Mouse (Mus musculus) forebrain, embryonic 11.5 days (tissue): ENCODE data around the gene Scyl2. TPM values are rescaled to one million over a fixed set of nuclear protein-coding genes. Genes with fewer than 3 reads are reported as not detected.
"Not testable (repeated sequence)": the region's sequence is repeated elsewhere in the genome, so short reads cannot be mapped to it uniquely, and the experiment has no call there.

Source experiments
- ATAC-seq: fragments of 200-750 bp; cut with Nextera tagmentation; replicated peaks from 2 replicates; pipeline ENCODE4 v1.8.0; 2017; ENCODE audit warnings: moderate TSS enrichment; ENCODE audit not compliant: low FRiP score
- DNase-seq: peaks from one replicate; pipeline ENCODE4 v3.0.0-alpha.2; 2017; ENCODE audit warnings: low spot score
- H3K27ac ChIP-seq: fragments of 300-500 bp; sonication (generic); 2 replicates; pipeline ENCODE4 v1.5.1; 2014; ENCODE audit warnings: low read depth, low read length
- H3K27me3 ChIP-seq: fragments of 300-500 bp; sonication (generic); 2 replicates; pipeline ENCODE4 v1.6.1; 2014; ENCODE audit warnings: mild to moderate bottlenecking, low read length, mixed read lengths; ENCODE audit not compliant: control insufficient read depth, insufficient read depth
- H3K36me3 ChIP-seq: fragments of 300-500 bp; sonication (generic); 2 replicates; pipeline ENCODE4 v1.6.1; 2014; ENCODE audit warnings: mild to moderate bottlenecking, low read length, moderate library complexity, mixed read lengths; ENCODE audit not compliant: control insufficient read depth, insufficient read depth
- H3K4me1 ChIP-seq: fragments of 300-500 bp; sonication (generic); replicated peaks from 2 replicates; pipeline ENCODE4 v1.6.1; 2014; ENCODE audit warnings: low read length, mixed read lengths; ENCODE audit not compliant: control insufficient read depth, insufficient read depth
- H3K4me2 ChIP-seq: fragments of 300-500 bp; sonication (generic); 2 replicates; pipeline ENCODE4 v1.6.1; 2014; ENCODE audit warnings: low read depth, mild to moderate bottlenecking, low read length, moderate library complexity, mixed read lengths; ENCODE audit not compliant: severe bottlenecking
- H3K4me3 ChIP-seq: fragments of 300-500 bp; sonication (generic); 2 replicates; pipeline ENCODE4 v1.5.1; 2014; ENCODE audit warnings: low read depth, low read length
- H3K9ac ChIP-seq: fragments of 300-500 bp; sonication (generic); 2 replicates; pipeline ENCODE4 v1.6.1; 2014; ENCODE audit warnings: low read length
- H3K9me3 ChIP-seq: fragments of 300-500 bp; sonication (generic); 2 replicates; pipeline ENCODE4 v1.6.1; 2016; ENCODE audit warnings: low read length, mixed read lengths; ENCODE audit not compliant: control insufficient read depth
- WGBS: fragments of 180-500 bp; shearing (Covaris S2); extraction: QIAGEN DNeasy Blood & Tissue Kit; methylation state at CpG from one replicate; pipeline ENCODE4 v1.1.7; 2014; 5-methylcytosine and 5-hydroxymethylcytosine counted together
- polyA plus RNA-seq: library from polyadenylated mRNA; unstranded; fragments of >200 nt; fragmentation: Nextera tagmentation; extraction: Ambion mirVana; gene quantifications from 2 replicates; pipeline ENCODE4 v1.2.1, GENCODE M21; 2014

The Scyl2 gene
- polyA plus RNA-seq, 1 experiment from 2014 or later = 13.9 TPM

DNA sequence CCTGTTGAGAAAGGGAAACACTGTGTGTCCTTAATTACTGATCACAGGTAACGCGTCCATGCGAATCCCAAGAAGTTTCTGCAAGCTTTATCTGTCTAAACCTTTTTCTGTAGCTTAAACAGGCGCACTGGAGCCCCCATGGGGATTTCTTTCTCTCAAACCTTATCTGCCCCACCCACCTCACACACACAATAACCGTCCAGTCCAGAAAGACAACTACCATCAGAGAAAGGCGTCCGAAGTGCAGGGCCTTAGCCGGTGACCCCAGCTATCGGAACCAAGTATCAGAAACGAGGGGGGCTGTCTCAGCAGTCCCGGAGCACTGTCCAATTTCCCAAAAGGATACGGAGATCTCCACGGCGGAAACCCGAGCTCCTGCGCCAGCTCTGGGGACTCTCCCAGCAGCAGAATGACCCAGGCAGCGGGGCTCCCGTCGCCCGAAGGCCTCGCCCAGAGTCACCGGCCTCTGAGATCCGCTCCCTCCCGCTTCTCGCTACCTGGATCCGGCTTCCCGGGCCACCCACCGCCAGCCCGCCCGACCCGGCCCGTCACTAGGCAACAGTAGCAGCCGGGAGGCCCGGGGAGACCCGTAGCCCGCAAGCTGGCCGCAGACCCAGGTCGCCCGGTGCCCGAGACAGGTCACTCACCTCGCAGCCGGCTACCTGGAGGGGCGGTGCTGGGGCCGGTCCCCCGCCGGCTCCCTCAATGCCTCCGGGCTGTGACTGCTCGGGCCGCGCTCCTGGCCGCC is 520 bp downstream of the Scyl2 start:
- Histone ChIP-seq H3K27ac (no peak overlapping the region), H3K4me3 (peak overlapping the region; percentile 97), H3K27me3 (no peaks in the 10 kb centered on the region), H3K9me3 (no peaks in the 10 kb centered on the region), H3K4me2 (peak overlapping the region; percentile 79), H3K36me3 (no peaks in the 10 kb centered on the region), H3K4me1 (0 out of 2 replicates have a peak, but pooled peaks cover 2% of the 10 kb centered on the region), H3K9ac (peak overlapping the region; percentile 85)
- ATAC-seq (peak; percentile 79), DNase-seq (peak; percentile 76)
- under 1% methylated on average over 51 of the region's 51 CpGs for WGBS

DNA sequence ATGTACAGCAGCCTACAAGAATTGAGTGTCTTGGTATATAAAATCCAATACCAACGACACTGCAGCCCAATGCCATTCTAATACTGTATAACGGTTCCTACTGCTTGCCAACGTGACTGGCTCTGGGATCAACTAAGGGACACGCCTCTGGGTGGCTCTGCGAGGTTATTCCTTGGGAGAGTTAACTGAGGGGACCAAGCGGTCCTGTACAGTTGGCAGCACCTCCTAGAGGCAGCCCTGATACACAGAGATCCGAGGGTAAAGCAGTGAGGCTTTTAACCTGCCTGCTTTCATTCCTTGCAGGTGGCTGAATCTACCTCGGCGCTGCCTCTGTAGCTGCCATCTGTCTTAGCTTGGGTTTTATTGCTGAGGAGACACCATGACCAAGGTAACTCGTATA is 3.1 kb downstream of the Scyl2 start:
- DNase-seq (no peak), ATAC-seq (no peak)
- Histone ChIP-seq H3K27ac (no peak overlapping the region), H3K9me3 (no peaks in the 10 kb centered on the region), H3K9ac (no peak overlapping the region), H3K27me3 (no peaks in the 10 kb centered on the region), H3K36me3 (no peaks in the 10 kb centered on the region), H3K4me2 (no peak overlapping the region), H3K4me3 (no peak overlapping the region), H3K4me1 (0 out of 2 replicates have a peak, but pooled peaks cover 2% of the 10 kb centered on the region)
- 78% methylated on average over 10 of the region's 10 CpGs for WGBS

DNA sequence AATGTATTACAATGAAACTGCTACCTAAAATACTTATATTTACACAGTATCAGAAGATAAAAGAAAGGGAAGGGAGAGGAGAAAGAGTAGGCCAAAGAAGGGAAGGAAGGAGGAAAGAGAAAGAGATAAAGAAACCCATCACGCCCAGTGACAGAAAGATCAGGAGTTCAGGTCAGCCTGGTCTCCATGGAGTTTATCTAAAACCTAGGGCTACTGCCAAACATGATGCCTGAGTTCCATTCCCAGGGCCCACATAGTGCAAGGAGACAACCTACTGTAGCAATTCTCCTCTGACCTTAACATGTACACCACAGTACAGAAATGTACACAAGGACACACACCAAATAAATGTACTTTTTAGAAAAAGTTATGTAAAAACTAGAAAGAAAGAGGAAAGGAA is 3.9 kb downstream of the Scyl2 start:
- Histone ChIP-seq H3K9me3 (no peaks in the 10 kb centered on the region), H3K27me3 (no peaks in the 10 kb centered on the region), H3K4me1 (0 out of 2 replicates have a peak, but pooled peaks cover 2% of the 10 kb centered on the region), H3K36me3 (no peaks in the 10 kb centered on the region), H3K9ac (no peak overlapping the region), H3K27ac (no peak overlapping the region), H3K4me3 (no peak overlapping the region), H3K4me2 (no peak overlapping the region)
- DNase-seq = no peak
- ATAC-seq = no peak
- 92% methylated on average over 1 of the region's 1 CpGs for WGBS

DNA sequence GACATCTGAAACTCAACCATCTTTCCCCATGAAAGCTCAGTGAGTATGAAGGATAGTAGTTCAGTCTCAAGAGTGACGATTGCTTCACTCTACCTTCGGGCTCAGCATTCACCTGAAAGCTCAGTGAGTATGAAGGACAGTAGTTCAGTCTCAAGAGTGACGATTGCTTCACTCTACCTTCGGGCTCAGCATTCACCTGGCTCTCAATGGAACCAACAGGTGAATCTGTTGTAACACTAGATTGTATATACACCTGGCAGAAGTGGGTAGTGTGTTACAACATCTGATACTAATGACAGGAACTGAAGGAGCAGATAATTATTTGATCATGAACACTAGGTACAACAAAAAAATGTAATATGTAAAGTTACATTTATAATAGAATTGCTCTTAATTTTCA is 4.4 kb downstream of the Scyl2 start:
- no peak overlapping the region for H3K27ac ChIP-seq
- no peaks in the 10 kb centered on the region for H3K27me3 ChIP-seq
- no peaks in the 10 kb centered on the region for H3K36me3 ChIP-seq
- no peak overlapping the region for H3K4me2 ChIP-seq
- no peak overlapping the region for H3K4me3 ChIP-seq
- H3K9me3 ChIP-seq = no peaks in the 10 kb centered on the region
- H3K9ac ChIP-seq = no peak overlapping the region
- no peak for DNase-seq
- ATAC-seq = no peak
- 0 out of 2 replicates have a peak, but pooled peaks cover 2% of the 10 kb centered on the region for H3K4me1 ChIP-seq
- WGBS = 90% methylated on average over 4 of the region's 4 CpGs

DNA sequence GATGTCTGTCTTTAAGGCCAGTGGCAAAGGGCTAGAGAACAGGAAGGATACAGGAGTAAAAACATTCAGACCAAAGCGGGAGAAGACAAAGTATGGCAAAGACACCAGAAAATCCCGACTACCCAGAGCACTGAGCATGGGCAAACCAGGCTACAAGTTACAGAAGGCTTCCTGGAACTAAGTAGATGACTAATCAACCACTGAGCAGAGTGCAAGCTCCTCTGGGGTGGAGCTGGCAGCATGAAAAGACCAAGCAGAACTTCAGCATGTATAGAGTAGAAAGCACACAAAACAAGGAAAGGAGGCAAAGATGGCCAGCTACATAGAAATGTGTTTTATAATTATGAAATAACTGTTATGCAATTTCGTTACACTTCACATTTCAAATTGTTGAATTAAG is 5.6 kb downstream of the Scyl2 start:
- WGBS = 94% methylated on average over 3 of the region's 3 CpGs
- ATAC-seq = no peak
- Histone ChIP-seq H3K4me2 (no peak overlapping the region), H3K27ac (no peak overlapping the region), H3K4me1 (no peaks in the 10 kb centered on the region), H3K4me3 (no peak overlapping the region), H3K36me3 (no peaks in the 10 kb centered on the region), H3K27me3 (no peaks in the 10 kb centered on the region), H3K9me3 (no peaks in the 10 kb centered on the region), H3K9ac (no peak overlapping the region)
- DNase-seq = no peak

DNA sequence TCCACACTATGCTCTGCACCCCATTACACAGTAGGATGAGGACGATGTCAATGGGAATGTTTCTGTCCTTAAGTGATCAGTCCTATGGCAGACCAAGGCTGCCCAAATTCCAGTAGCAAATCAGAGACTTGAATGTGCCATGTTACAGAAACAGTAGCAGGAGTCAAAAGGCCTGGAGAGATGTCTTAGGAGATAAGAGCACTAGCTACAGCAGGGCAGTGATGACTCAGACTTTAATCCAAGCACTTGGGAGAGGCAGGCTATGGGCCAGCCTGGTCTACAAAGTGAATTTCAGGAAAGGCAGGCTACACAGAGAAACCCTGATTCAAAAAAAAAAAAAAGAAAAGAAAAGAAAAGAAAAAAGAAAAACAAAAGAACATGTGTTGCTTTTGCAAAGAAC is 6.6 kb downstream of the Scyl2 start:
- H3K4me1 ChIP-seq = no peaks in the 10 kb centered on the region
- no peak for DNase-seq
- WGBS = 90% methylated on average over 1 of the region's 1 CpGs
- H3K4me2 ChIP-seq = no peak overlapping the region
- H3K27me3 ChIP-seq = no peaks in the 10 kb centered on the region
- H3K9me3 ChIP-seq = no peaks in the 10 kb centered on the region
- no peak overlapping the region for H3K9ac ChIP-seq
- H3K4me3 ChIP-seq = no peak overlapping the region
- H3K27ac ChIP-seq = no peak overlapping the region
- H3K36me3 ChIP-seq = no peaks in the 10 kb centered on the region
- no peak for ATAC-seq

DNA sequence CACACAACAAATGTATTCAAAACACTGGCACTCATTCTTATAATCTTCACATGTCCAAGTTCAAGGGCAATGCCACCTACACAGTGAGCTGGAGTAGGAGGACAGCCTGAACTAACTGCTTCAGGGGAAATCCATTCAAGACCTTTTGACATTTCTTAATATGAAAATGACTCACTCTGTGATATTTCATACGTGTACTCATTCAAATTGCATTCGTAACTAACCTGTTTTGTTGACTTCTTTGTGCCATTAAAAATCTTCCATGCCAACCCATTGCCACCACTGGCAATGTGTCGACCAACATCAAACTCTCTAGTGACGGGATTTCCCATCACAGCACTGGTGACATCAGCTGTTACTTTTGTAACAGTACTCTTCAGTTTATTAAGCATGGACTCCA is 8.0 kb downstream of the Scyl2 start:
- no peak overlapping the region for H3K4me3 ChIP-seq
- ATAC-seq (no peak), DNase-seq (no peak)
- 91% methylated on average over 4 of the region's 4 CpGs for WGBS
- no peaks in the 10 kb centered on the region for H3K4me1 ChIP-seq
- no peaks in the 10 kb centered on the region for H3K27me3 ChIP-seq
- no peaks in the 10 kb centered on the region for H3K36me3 ChIP-seq
- no peak overlapping the region for H3K27ac ChIP-seq
- H3K9me3 ChIP-seq = no peaks in the 10 kb centered on the region
- no peak overlapping the region for H3K9ac ChIP-seq
- H3K4me2 ChIP-seq = no peak overlapping the region

DNA sequence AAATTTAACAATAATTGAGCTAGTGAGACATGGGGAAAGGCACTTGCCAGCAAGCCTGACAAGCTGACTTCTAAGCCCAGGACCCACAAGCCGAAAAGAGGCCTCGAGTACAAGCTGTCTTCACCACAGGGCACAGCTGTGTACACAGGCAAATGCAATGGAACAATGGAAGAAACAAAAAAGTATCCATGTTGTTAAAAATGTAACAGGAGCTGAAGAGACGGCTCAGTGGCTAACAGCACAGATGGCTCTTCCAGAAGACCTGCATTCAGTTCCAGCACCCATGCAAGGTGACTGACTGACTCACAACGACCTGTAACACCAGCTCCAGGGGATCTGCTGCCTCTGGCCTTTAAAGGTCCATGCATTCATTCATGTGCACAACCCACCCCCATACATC is 9.5 kb downstream of the Scyl2 start:
- H3K4me2 ChIP-seq = no peak overlapping the region
- H3K27me3 ChIP-seq = no peaks in the 10 kb centered on the region
- no peak for DNase-seq
- no peaks in the 10 kb centered on the region for H3K36me3 ChIP-seq
- H3K27ac ChIP-seq = no peak overlapping the region
- H3K9ac ChIP-seq = no peak overlapping the region
- H3K4me3 ChIP-seq = no peak overlapping the region
- 72% methylated on average over 4 of the region's 4 CpGs for WGBS
- no peaks in the 10 kb centered on the region for H3K4me1 ChIP-seq
- no peaks in the 10 kb centered on the region for H3K9me3 ChIP-seq
- ATAC-seq = no peak

DNA sequence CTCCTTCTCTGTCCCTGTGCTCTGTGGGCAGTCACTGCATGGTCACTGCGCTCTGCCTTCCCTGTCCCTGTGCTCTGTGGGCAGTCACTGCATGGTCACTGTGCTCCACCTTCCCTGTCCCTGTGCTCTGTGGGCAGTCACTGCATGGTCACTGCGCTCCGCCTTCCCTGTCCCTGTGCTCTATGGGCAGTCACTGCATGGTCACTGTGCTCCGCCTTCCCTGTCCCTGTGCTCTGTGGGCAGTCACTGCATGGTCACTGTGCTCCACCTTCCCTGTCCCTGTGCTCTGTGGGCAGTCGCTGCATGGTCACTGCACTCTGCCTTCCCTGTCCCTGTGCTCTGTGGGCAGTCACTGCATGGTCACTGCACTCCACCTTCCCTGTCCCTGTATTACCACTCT is 15.7 kb downstream of the Scyl2 start:
- H3K27me3 ChIP-seq, H3K4me3 ChIP-seq, H3K27ac ChIP-seq, ATAC-seq, H3K36me3 ChIP-seq, DNase-seq, H3K4me1 ChIP-seq, H3K9ac ChIP-seq, H3K9me3 ChIP-seq, H3K4me2 ChIP-seq: not testable (repeated sequence)
- 95% methylated on average over 5 of the region's 5 CpGs for WGBS
